Mouse (Mus musculus) cerebellum, postnatal 25 days (tissue): ENCODE results near the gene Ncmap.

ENCODE experiments used
- DNase-seq, 2 experiments: peaks; one replicate each; pipeline ENCODE4 v3.0.0; 2021; ENCODE audit warnings: mixed read lengths in 2 of 2

Ncmap gene

DNA sequence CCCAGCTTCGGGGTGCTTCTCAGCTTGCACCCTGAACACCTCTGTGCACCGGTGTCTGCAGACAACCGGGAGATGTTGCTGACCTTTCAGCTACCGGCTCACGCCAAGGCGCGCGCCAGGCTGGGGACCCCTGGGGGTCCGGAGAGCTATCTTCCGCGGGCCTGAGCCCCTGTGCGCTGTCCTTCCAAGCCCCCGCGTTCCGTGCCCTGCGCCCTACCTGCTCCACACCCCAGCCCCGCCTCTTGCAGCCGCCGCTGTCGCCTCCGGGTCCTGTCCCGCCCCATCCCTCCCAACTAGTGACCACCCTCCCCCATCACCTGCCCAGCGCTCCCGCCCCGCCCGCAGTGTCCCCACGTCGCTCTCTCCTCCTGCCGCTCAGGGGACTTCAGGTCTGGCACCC lies at the start of gene Ncmap:
Ncmap (minus strand) TSS at position 237 of the 400 bp plus-strand sequence.
- no peak for DNase-seq

GRCm38 (mm10) chr4:135442473-135442872 lies 44.4 kb upstream of the Ncmap start:
- no peak for DNase-seq

DNA sequence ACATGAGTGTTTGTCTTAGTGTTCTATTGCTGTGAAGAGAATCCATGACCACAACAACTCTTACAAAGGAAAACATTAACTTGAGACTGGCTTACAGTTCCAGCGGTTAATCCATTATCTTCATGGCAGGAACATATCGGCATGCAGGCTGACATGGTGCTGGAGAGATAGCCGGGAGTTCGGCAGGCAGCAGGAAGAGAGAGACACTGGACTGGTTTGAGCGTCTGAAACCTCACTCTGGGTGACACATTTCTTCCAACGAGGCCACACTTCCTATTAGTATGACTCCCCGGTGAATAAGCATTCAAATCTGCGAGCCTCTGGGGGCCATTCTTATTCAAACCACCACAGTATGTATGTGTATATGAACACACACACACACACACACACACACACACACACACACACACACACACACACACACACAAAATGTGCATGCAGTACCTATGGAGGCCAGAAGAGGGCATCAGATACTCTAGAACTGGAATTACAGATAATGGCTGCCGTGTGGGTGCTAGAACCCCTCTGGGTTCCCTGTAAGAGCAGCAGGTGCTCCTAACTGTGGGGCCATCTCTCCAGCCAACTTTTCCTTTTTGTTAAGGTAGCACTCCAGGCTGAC lies 42.0 kb upstream of the Ncmap start:
- no peak for DNase-seq

DNA sequence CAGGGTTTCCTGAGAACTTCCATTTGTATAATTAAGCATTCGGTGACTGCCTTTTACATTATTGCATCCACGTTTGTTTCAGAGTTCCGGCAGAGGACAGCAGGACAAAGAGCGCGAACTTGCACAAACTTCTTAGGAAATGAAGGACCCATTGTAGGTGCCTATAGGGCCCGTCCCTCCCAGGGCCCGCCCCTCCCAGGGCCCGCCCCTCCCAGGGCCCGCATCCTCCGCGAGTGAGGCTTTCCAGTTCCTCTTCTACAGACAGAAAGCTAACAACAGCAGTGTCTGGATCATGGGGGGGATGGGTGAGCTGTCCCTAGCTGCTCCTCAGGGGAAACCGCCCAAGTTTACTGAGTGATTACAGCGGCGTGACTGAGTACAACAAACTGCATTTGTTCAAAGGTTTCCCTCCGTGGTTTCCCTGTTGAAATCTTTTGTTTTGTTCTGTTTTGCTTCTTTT lies 41.2 kb upstream of the Ncmap start:
- DNase-seq, result no peak

- DNase-seq, result no peak
Measured at GRCm38 (mm10) chr4:135437924-135438323, 39.9 kb upstream of the Ncmap start.

DNA sequence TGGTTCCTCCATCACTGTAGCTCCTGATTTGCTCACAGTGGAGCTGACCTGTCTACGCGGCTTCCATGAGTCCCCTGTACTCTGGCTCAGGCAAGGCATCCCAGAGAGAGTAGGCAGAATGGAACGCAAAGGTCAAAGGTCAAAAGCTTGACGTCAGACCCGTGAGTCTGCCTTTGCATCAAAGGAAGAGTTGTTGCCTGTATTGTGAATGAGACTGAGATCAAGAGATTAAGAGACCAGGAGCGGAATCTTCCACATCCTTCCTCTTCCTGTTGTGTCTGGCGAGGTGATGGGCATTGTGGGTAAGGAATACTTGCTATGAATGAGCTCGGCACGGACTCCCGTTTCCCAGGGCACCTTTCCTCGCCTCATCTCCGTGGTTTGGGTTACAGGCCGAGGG lies 38.3 kb upstream of the Ncmap start:
- no peak for DNase-seq

- DNase-seq, result no peak
Measured at GRCm38 (mm10) chr4:135434395-135434789, 36.4 kb upstream of the Ncmap start.

DNA sequence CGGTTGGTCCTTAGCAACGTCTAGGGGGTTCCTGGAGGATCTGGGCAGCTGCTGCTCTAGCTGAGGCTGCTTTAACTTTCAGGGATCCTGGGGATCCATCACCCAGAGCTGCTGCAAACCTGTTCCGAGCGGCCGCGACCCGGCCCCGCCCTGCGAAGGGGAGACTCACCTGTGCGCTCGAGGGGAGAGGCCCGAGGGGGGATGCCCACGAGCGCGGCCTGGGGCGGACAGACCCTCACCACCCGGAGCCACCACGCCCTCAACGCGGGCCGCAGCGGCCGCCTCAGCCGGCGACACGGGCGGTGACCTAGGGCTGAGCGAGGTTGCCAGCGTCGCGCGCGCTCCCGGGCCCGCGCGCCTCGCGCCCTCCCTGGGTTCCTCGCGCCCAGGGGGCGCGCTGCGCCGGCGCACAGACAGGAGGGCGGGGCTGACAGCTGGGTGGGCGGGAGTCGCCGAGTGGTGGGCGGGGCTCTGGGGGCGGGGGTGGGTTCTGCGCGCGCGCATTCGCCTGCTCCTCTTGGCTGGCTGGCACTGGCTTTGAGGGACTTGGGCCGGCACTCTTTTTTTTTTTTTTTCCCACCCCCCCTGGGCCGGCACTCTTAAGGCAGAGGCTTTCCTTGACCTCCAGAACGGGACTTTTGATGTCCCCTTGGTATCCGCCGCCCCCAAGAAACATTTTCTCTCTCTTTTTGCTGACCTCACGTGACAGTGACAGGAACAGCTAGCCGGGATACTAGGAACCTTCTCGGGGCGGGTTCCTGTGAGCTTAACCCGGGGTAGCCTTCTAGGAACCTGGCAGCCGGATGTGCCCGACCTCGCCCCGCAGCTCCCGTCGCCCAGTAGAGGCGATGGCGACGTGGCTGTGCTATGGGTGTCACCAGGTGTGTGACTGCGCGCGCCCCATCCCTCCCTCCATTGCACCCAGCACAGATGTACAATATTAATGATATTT lies 35.7 kb upstream of the Ncmap start, which contains the start of gene Rcan3:
Rcan3 (minus strand) TSS at position 411 of the 952 bp plus-strand sequence.
- peak; percentile 84 to 92 for DNase-seq

DNA sequence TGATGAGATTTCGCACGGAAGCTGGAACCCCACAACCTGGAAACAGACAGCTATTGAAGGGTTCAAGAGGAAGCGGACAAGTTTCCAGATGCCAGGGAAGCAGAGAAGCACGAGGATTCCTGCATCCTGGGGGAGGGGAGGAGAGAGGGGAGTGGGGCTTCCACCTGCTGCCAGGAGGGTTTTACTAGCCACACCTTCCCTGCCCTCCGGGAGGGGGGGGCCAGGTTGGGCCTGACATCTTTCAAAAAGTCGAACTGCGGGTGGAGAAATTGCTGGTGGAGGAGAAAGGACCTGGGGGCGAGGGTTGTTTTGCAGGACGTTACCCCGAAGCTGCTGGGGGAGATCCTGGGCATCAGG lies 35.0 kb upstream of the Ncmap start:
- DNase-seq, result peak in 1 of 2 experiments; percentile 58

DNA sequence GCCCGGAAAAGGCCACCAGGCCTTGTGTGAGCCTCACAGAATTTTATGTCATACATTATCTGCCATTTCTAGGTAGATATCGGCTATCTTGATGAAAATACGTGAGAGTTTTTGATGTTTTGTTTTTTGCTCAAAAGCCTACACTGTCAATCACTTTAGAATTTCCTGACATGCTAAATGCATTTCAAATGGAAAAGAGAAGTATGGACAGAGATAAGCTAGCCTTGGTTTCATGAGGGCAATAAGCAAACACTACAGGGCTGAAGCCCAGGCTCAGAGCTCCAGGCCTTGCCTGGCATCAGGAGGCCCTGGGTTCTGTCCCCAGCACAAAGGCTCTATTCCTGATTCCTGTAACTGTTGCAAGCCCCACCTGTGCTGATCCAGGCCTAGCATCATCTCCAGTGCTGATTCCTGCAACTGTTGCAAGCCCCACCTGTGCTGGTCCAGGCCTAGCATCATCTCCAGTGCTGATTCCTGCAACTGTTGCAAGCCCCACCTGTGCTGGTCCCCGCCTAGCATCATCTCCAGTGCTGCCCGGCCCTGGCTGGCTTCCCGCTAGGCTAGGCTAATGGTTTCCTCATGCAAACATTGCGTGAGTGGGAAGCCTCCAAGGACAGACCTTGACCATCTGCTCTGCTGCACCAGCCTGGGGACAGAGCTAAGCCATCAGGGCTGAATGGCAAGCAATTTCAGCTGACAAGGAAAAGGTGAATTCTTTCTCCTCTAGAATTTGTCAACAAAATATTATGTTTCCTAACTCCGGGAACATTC lies 32.1 kb upstream of the Ncmap start:
- peak; percentile 86 to 91 for DNase-seq

DNA sequence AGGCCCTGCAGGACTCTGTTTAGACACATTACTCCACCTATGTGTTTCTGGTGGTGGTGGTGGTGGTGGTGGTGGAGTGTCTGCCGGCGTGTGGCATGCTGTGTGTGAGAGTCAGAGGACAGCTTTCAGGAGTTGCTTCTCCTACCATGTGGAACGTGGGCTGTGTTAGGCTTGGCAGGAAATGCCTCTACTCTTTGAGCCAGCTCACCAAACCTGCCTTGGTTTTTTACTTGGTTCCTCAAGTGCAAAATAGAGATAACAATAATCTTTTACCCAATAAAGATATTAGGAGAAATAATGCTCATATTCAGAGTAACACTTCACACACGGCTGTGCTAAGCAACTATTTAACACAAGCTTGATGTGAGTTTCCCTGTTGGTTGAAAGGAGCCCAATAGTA lies 31.4 kb upstream of the Ncmap start:
- no peak for DNase-seq

DNA sequence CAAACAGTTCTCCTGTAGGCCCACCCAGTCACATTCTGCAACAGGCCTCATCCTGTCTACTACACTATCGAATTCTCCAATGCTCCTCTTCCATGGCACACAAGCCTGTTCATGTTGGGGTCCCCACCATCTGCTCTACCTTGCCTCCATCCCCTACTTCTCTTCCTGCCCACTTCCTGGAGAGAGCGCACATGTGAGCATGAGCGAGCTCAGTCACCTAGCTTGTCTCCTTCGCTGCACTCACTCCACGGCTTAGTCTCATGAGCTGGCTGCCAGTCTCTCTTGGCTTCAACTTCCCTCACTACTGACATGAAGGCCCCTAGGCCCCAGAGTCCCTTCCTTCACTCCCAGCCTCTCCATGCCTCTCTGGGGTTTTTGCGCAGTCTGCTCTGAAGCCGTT lies 28.6 kb upstream of the Ncmap start:
- no peak for DNase-seq

- peak; percentile 69 to 75 for DNase-seq
Measured at GRCm38 (mm10) chr4:135425625-135426024, 27.6 kb upstream of the Ncmap start.

DNA sequence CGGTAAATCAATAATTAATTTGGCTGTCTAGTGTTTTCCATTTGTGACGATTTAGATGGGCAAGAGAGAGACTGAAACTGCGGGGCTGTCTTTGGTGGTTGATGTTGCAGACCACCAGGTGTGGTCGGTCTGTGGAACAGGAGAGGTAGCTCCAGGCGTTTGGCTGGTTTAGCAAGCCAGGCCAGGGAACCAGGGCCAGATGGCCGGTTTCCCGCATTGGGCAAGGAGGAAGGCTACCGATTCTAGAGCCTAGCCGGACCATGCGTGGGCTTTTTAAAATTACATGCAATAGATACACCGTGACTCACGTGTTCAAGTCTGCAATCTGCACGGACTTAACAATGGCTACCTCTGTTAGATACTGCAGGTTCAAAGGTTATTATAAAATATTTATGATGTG lies 22.9 kb upstream of the Ncmap start:
- DNase-seq, result peak; percentile 59 to 78

DNA sequence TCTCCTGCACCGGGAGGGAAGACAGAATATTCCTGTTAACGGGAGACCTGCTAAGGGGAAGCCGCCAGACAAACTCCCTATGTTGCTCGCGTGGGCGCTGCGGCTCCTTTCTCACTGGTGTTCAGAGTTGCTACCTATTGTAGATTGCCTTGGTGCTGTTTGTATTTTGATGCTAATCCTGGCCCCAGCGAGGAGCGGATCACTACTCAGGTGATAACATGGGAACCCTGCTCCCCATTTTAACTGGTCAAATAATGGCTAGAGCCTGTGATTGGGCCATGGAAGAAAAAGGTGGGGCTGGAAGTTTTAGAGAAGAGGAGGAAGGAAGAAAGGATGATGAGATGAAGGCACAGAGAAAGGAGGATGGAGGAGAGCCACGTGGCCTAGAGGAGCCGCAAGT lies 22.4 kb upstream of the Ncmap start:
- DNase-seq, result no peak

GRCm38 (mm10) chr4:135419996-135420395 lies 22.0 kb upstream of the Ncmap start:
- no peak for DNase-seq

GRCm38 (mm10) chr4:135416367-135416766 lies 18.3 kb upstream of the Ncmap start:
- no peak for DNase-seq

DNA sequence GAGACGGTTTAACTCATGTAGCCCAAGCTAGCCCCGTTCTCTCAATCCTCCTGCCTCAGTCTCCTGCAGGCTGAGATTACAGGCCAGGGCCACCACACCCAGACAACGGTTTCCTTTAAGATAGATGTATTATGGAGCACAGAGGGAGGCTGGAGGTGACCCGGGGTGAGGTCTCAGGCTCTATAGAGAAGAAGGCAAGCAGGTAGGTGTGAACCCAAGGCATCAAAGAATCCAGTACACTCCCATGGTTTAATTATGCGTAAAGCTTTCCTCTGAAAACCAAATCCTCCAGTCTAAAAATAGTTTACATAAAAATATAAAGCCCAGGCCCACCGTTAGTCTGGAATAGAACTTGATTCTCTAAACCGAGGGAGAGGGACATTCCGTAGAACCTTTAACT lies 15.5 kb upstream of the Ncmap start:
- DNase-seq, result no peak

DNA sequence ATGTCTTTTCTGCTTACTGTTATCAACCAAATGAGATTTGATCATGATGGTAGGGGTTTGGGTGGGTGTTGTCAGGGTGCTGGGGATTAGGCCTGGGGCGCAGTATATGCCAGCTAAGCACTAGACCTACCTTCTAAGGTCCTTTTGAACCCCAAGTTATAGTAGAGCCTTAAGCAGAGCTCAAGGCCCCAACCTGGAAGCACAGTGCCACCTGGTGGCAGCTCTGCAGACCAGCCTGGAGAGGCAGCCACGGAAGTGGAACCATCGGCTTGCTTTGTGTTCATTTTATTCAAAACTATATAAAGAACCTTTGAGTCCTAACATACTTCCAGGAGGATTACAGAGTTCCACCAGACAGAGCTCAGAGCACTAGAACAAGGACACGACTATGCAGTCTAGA lies 13.6 kb upstream of the Ncmap start:
- peak; percentile 53 to 70 for DNase-seq

- peak in 1 of 2 experiments; percentile 55 for DNase-seq
Measured at GRCm38 (mm10) chr4:135406180-135406579, 8.2 kb upstream of the Ncmap start.

DNA sequence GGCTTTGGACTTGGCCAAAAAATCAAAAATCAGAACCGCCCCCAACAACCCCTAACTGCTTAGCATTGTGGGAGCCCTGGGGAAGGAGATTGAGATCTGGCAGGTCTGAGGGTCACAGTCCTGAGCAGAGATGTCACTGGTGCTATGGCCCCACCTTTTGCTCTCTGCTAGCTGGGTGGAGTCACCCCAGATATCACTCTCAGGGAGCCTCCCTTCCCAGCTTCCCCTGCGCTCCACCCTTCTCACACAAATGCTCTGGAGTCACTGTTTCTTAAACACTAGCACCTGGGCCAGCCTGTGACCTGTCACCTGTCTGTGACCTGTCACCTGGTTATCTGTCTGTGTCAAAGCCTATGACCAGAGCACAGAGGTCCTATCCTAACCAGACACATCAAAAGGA lies 6.9 kb upstream of the Ncmap start:
- DNase-seq, result no peak

GRCm38 (mm10) chr4:135404048-135404447 lies 6.0 kb upstream of the Ncmap start:
- DNase-seq, result no peak

GRCm38 (mm10) chr4:135401881-135402280 lies 3.9 kb upstream of the Ncmap start:
- no peak for DNase-seq
